Mouse (Mus musculus) limb, embryonic 13.5 days (tissue): ENCODE measurements around the gene Nkapl. TPM values are rescaled to one million over a fixed set of nuclear protein-coding genes. Genes with fewer than 3 reads are reported as not detected.
"Not testable (repeated sequence)": the region's sequence is repeated elsewhere in the genome, so short reads cannot be mapped to it uniquely, and the experiment has no call there.

ENCODE experiments used
- ATAC-seq: fragments of 200-750 bp; cut with Nextera tagmentation; 2 replicates; pipeline ENCODE4 v1.8.0; 2017; ENCODE audit warnings: low read depth, moderate number of reproducible peaks, moderate TSS enrichment; ENCODE audit not compliant: low FRiP score
- H3K27ac ChIP-seq: fragments of 300-500 bp; sonication (generic); 2 replicates; pipeline ENCODE4 v1.5.1; 2015; ENCODE audit warnings: inconsistent platforms, mild to moderate bottlenecking, moderate library complexity
- H3K27me3 ChIP-seq: fragments of 300-500 bp; sonication (generic); 2 replicates; pipeline ENCODE4 v1.6.1; 2015; ENCODE audit warnings: mild to moderate bottlenecking, inconsistent platforms
- H3K36me3 ChIP-seq: fragments of 300-500 bp; sonication (generic); 2 replicates; pipeline ENCODE4 v1.6.1; 2015; ENCODE audit warnings: inconsistent platforms, mild to moderate bottlenecking, moderate library complexity
- H3K4me1 ChIP-seq: fragments of 300-500 bp; sonication (generic); 2 replicates; pipeline ENCODE4 v1.6.1; 2015; ENCODE audit warnings: inconsistent platforms
- H3K4me2 ChIP-seq: fragments of 300-500 bp; sonication (generic); replicated peaks from 2 replicates; pipeline ENCODE4 v1.6.1; 2015; ENCODE audit warnings: inconsistent platforms, mild to moderate bottlenecking, moderate library complexity
- H3K4me3 ChIP-seq: fragments of 300-500 bp; sonication (generic); 2 replicates; pipeline ENCODE4 v1.5.1; 2015; ENCODE audit warnings: moderate library complexity, mild to moderate bottlenecking, inconsistent platforms
- H3K9ac ChIP-seq: fragments of 300-500 bp; sonication (generic); 2 replicates; pipeline ENCODE4 v1.6.1; 2015; ENCODE audit warnings: mild to moderate bottlenecking, inconsistent platforms
- H3K9me3 ChIP-seq: fragments of 300-500 bp; sonication (generic); 2 replicates; pipeline ENCODE4 v1.6.1; 2016; ENCODE audit warnings: inconsistent platforms
- WGBS: fragments of 180-500 bp; shearing (Covaris S2); methylation state at CpG from one replicate; pipeline ENCODE4 v1.1.7; 2015; 5-methylcytosine and 5-hydroxymethylcytosine counted together
- polyA plus RNA-seq: library from polyadenylated mRNA; unstranded; fragments of >200 nt; fragmentation: Nextera tagmentation; extraction: Ambion mirVana; gene quantifications from 2 replicates; pipeline ENCODE4 v1.2.1, GENCODE M21; 2015

Nkapl gene
- 2.9 and 3.1 TPM in 2 replicates for polyA plus RNA-seq

DNA sequence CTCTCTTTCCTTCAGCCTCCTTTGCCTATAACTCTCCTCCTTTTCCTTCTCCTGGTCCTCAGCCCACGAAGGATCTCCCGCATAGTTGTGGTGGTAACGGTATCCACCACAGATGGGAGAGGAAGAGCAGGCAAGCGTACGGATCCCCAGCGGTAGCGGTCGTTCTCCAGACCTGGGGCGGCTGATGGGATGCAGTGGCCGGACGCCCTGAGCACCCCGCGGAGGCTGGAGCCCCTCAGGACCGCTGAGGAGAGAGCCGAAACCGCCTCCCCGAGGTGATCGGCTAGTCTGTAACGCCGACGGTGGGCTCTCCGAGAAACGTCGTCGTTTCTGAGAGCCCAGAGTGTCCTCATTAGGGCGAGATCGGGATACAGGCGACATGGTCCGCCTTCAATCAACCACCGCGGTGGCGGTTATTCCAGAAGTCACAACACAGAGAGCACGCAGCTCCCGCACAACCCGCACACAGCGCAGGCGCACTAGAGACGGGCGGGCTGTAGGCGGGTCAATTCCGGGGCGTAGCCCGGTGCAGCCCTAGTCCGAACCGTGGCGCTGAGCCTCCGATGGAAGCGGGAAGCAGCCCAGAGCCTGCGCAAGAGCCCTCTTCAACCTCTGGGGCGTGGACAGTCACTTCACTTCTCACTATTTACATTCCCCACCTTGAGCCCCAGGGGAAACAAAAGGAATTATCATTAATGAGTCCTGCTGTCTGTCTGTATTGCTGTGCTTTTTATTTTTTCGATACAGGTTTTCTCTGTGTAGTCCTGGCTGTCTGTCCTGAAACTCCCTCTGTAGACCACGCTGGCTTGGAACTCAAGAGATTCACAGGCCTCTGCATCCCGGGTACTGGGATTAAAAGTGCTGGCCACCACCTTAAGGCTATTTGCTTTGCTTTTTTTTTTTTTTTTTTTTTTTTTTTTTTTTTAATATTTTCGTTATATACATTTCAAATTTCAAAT is at the start of gene Nkapl:
Nkapl (minus strand) TSS at position 449 of the 959 bp plus-strand sequence.
- Histone ChIP-seq H3K27ac (no peak within 1 kb of the TSS), H3K4me3 (peak within 1 kb of the TSS; percentile 62), H3K27me3 (peaks cover 22% of the 10 kb centered on the region), H3K36me3 (no peaks in the 10 kb centered on the region), H3K4me2 (peak within 1 kb of the TSS; percentile 89), H3K9me3 (0 out of 2 replicates have a peak, but pooled peaks cover 5% of the 10 kb centered on the region), H3K4me1 (no peaks in the 10 kb centered on the region), H3K9ac (peak within 1 kb of the TSS; percentile 77)
- under 1% methylated on average over 54 of the region's 54 CpGs for WGBS
- ATAC-seq = peak; percentile 99

DNA sequence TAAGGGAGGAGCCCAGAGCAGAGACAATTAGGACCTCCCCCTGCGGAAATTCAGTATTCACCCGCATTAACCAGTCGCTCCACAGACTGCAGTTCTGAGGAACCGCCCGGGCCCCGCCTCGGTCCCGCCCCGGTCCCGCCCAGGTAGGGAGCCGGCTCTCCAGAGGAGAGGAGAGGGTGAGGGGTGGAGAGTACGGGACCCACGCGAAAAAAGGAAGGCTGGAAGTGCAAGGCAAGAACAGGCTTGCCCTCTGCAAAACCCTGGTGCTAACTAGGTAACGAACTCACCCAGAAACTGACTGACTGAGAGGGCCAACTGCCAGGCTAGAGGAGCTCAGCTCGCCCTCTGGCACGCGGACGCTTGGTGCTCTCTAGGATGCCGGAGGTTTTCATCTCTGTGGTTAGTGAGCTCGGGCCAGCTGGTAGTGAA is 37.9 kb upstream of the Nkapl start:
- 1% methylated on average over 21 of the region's 21 CpGs for WGBS
- H3K9ac ChIP-seq = peak overlapping the region; percentile 65
- peak overlapping the region; percentile 63 for H3K4me3 ChIP-seq
- no peaks in the 10 kb centered on the region for H3K36me3 ChIP-seq
- H3K27ac ChIP-seq = peak overlapping the region; percentile 89
- no peaks in the 10 kb centered on the region for H3K4me1 ChIP-seq
- no peaks in the 10 kb centered on the region for H3K9me3 ChIP-seq
- no peaks in the 10 kb centered on the region for H3K27me3 ChIP-seq
- peak; percentile 100 for ATAC-seq
- peak overlapping the region; percentile 61 for H3K4me2 ChIP-seq

DNA sequence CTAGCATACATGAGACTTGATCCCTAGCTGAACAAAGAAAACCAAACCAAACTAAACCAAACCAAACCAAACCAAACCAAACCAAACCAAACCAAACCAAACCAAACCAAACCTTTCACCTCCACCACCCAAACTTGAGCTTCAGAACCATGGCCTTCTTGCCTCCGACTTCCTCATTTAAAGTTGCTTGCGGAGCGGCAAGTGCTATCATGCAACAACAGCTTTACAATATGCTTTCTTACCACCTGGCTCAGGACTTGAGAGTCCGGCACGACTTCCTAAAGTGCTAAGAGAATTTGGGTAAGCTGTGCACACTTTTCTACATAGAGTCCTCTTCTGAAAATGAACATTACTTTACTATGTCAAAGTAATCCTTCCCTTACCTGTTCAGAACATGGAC is 34.0 kb upstream of the Nkapl start:
- WGBS = 82% methylated on average over 5 of the region's 5 CpGs
- no peaks in the 10 kb centered on the region for H3K9me3 ChIP-seq
- no peaks in the 10 kb centered on the region for H3K27me3 ChIP-seq
- H3K4me3 ChIP-seq = no peak overlapping the region
- H3K36me3 ChIP-seq = no peaks in the 10 kb centered on the region
- no peak overlapping the region for H3K27ac ChIP-seq
- H3K4me1 ChIP-seq = no peaks in the 10 kb centered on the region
- no peak overlapping the region for H3K4me2 ChIP-seq
- no peak for ATAC-seq
- H3K9ac ChIP-seq = no peak overlapping the region

DNA sequence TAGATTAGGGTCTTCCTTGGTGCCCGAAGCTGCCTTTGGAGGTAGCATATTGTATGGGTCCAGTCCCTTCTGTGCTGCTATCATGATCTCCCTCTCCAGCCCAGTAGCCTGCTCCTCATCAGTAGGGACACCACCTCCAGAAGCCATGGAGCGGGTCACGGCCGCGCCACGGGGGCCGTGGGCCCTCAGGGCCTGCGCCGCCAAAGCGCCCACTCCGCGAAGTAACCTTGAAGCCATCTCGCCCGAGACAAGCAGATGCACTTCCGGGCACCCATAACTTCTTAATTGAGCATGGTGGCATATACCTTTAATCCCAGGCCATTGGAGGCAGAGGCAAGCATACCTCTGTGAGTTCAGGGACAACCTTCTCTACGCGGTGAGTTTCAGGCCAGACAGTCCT is 32.9 kb upstream of the Nkapl start, which contains the start of gene Gm11273:
Gm11273 (minus strand) TSS at position 237 of the 400 bp plus-strand sequence.
- not testable (repeated sequence) for H3K4me2 ChIP-seq, H3K27me3 ChIP-seq, H3K9ac ChIP-seq, H3K27ac ChIP-seq, H3K4me3 ChIP-seq, ATAC-seq, H3K9me3 ChIP-seq, H3K36me3 ChIP-seq, H3K4me1 ChIP-seq
- WGBS = 91% methylated on average over 17 of the region's 17 CpGs

DNA sequence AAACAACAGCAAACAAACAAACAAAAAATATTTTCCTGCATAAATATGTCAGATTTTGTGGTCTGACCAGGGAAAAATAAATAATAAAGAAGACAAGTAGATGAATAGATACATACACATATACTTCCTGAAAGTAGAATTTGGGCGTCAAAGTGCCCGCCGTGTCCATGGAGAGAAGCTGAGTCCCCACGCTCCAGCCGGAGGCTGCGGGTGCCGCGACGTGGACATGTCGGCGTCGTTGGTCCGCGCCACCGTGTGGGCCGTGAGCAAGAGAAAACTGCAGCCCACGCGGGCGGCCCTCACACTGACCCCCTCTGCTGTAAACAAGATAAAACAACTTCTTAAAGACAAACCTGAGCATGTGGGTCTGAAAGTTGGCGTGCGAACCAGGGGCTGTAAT is 26.8 kb upstream of the Nkapl start, which contains the start of gene AK157302:
AK157302 (plus strand) TSS at position 144 of the 400 bp plus-strand sequence.
- Histone ChIP-seq H3K4me2 (no peak within 1 kb of the TSS), H3K4me3 (no peak within 1 kb of the TSS), H3K9ac (no peak within 1 kb of the TSS), H3K9me3 (no peaks in the 10 kb centered on the region), H3K4me1 (no peaks in the 10 kb centered on the region), H3K36me3 (no peaks in the 10 kb centered on the region), H3K27me3 (no peaks in the 10 kb centered on the region), H3K27ac (no peak within 1 kb of the TSS)
- 92% methylated on average over 21 of the region's 21 CpGs for WGBS
- ATAC-seq = no peak

DNA sequence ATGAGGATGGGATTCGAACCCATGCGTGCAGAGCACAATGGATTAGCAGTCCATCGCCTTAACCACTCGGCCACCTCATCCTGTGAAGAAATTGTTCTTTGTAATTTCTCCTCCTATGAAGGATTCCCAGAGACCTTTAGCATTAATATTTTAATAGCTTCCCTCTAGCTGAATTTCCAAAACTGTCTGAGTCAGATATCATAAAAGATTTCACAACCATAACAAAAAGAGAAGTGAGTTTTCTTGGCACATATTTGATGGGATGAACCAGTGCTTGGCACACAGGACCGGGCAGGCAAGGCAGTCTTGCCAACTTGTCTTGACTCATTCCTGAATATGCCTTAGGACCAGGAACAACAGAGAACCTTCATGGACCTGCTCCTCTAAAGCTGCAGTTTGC is 24.5 kb upstream of the Nkapl start:
- H3K4me2 ChIP-seq = no peak overlapping the region
- H3K27me3 ChIP-seq = no peaks in the 10 kb centered on the region
- no peaks in the 10 kb centered on the region for H3K4me1 ChIP-seq
- H3K9me3 ChIP-seq = no peaks in the 10 kb centered on the region
- H3K36me3 ChIP-seq = no peaks in the 10 kb centered on the region
- ATAC-seq = no peak
- H3K4me3 ChIP-seq = no peak overlapping the region
- no peak overlapping the region for H3K27ac ChIP-seq
- no peak overlapping the region for H3K9ac ChIP-seq
- WGBS = 91% methylated on average over 5 of the region's 5 CpGs

DNA sequence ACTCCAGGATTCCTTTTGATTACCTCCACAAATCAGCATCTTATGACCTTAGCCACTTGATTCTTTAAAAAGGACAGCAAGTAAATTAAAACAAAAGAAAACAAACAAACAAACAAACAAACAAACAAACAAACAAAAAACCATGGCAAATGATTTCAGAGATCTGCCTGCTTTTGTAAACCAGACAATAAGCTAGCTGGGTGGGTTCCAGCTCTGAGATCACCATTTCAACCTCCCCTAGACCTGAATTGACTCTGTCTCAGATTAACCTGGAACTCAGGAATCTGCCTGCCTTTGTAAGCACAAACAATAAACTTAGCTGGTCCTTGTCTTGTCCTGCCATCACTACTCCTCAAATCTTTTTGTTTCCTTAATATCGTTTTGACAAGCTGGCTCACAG is 18.6 kb upstream of the Nkapl start:
- Histone ChIP-seq H3K36me3 (peaks cover 15% of the 10 kb centered on the region), H3K4me2 (no peak overlapping the region), H3K27ac (no peak overlapping the region), H3K9me3 (peaks cover 4% of the 10 kb centered on the region; the same call in 1 of the 2 replicates), H3K9ac (no peak overlapping the region), H3K4me3 (no peak overlapping the region), H3K27me3 (no peaks in the 10 kb centered on the region), H3K4me1 (no peaks in the 10 kb centered on the region)
- 89% methylated on average over 1 of the region's 1 CpGs for WGBS
- ATAC-seq = no peak

DNA sequence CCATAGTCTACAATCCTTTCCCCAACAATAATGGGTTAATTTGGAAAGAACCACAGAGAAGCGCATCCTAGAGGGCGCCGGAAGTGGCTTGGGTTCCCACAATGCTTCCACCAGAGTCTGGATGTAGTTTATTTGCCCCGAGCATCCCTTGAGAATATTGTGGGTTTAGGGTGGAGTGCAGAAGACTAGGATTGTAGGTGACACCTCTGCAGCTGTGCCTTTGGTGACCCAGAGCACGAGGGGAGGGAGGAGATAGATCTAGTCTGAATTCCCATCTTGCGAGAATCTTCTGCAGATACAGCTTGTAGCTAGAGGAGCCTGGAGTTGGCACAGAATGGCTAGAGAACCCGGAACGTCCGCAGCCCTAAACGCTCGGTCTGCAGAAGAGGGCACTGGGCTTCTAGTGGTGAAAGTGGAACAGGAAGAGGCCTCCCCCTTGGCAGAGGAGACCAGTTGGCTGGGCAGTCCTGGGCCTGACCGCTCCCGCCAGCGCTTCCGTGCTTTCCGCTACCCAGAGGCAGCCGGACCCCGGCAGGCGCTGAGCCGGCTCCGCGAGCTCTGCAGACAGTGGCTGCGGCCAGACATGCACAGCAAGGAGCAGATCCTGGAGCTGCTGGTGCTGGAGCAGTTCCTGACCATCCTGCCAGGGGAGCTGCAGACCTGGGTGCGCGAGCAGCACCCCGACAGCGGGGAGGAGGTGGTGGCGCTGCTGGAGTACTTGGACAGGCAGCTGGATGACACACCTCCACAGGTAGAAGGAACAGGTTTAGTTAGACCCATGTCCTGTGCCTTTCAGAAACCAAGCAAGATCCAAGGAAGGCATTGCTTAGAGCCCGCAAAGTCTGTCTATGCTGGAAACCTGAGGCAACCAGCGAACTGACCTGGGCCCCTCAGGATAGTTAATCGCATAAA is 10.7 kb upstream of the Nkapl start, which contains the start of the genes Zkscan4 and Gm10065:
Zkscan4 (plus strand) TSS at position 149 of the 912 bp plus-strand sequence.
Gm10065 (minus strand) TSS at position 683 of the 912 bp plus-strand sequence.
- peak; percentile 83 for ATAC-seq
- Histone ChIP-seq H3K4me3 (peak within 1 kb of the TSS; percentile 61), H3K27ac (peak within 1 kb of the TSS; percentile 67; the same call in 1 of the 2 replicates), H3K9ac (peak within 1 kb of the TSS; percentile 75), H3K4me2 (peak within 1 kb of the TSS; percentile 71)
- WGBS = 3% methylated on average over 31 of the region's 31 CpGs
- H3K36me3 ChIP-seq, H3K27me3 ChIP-seq, H3K4me1 ChIP-seq, H3K9me3 ChIP-seq: not testable (repeated sequence)

DNA sequence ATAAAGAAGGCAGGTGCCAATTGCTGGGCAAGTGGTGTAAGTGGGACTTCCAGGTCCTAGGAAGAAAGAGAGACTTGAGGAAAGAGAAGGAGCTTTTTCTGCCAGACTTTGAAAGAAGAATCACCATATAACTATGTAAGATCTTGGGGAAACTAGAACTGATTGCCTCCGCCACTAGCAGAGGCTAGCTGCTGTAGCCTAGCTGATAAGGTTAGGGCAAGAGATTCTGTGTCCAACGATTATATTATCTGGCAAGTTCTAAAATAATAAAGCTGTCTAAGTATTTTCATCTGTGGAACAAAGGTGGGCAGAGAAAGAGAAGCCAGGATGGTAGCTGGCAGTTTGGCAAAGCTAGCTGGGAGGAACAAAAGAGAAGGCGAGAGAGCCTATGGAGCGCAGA is 4.1 kb upstream of the Nkapl start:
- H3K4me3 ChIP-seq = no peak overlapping the region
- no peaks in the 10 kb centered on the region for H3K36me3 ChIP-seq
- 0 out of 2 replicates have a peak, but pooled peaks cover under 1% of the 10 kb centered on the region for H3K9me3 ChIP-seq
- H3K9ac ChIP-seq = no peak overlapping the region
- no peaks in the 10 kb centered on the region for H3K4me1 ChIP-seq
- ATAC-seq = no peak
- peaks cover 13% of the 10 kb centered on the region for H3K27me3 ChIP-seq
- 34% methylated on average over 4 of the region's 4 CpGs for WGBS
- H3K27ac ChIP-seq = no peak overlapping the region
- H3K4me2 ChIP-seq = no peak overlapping the region

DNA sequence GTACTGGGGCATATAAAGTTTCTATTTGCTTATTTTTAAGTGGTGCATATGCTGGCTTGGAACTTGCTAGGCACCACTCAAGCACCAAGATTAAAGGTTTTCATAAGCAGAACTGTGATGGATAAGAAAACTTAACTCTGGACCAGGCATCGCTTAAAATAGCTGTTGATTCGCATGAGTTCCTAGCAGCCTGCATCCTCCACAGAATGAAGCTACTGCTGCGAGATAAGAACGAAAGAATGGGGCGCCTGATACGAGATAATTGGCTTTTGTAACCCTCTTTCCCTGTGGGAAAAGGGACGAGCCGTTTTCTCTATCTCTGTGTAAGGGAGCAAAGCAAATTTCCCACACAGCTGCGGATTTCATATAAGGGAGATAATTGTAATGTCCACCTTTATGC is 788 bp upstream of the Nkapl start:
- no peaks in the 10 kb centered on the region for H3K36me3 ChIP-seq
- 0 out of 2 replicates have a peak, but pooled peaks cover 5% of the 10 kb centered on the region for H3K9me3 ChIP-seq
- H3K27ac ChIP-seq = no peak overlapping the region
- no peaks in the 10 kb centered on the region for H3K4me1 ChIP-seq
- 39% methylated on average over 9 of the region's 9 CpGs for WGBS
- peaks cover 22% of the 10 kb centered on the region for H3K27me3 ChIP-seq
- H3K4me3 ChIP-seq = 0 out of 2 replicates have a peak overlapping the region, but pooled peaks have one; percentile 2
- ATAC-seq = no peak
- H3K9ac ChIP-seq = no peak overlapping the region
- peak overlapping the region; percentile 89 for H3K4me2 ChIP-seq

DNA sequence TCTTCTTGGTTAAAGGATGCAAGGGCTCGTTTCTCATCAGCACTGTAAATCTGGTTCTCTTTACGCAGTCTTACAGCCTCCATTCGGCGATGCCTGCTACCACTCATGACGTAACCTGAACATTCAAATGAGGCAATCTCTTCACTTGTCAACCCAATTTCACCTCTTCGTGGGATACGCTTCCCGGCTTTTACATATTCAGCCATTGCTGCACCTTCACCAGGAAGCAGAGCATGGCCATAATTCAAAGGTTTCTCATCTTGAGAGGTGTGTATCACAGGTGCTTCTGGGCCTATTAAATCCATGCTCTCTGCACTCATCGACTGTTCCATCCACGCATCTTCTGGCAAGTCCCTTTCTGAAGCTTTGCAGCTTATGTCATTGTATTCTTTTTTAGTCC is 973 bp downstream of the Nkapl start:
- H3K4me1 ChIP-seq = no peaks in the 10 kb centered on the region
- H3K27me3 ChIP-seq = peaks cover 22% of the 10 kb centered on the region
- H3K9ac ChIP-seq = no peak overlapping the region
- H3K4me3 ChIP-seq = no peak overlapping the region
- no peaks in the 10 kb centered on the region for H3K36me3 ChIP-seq
- ATAC-seq = no peak
- peaks cover 8% of the 10 kb centered on the region; the same call in 1 of the 2 replicates for H3K9me3 ChIP-seq
- no peak overlapping the region for H3K4me2 ChIP-seq
- WGBS = 84% methylated on average over 10 of the region's 10 CpGs
- H3K27ac ChIP-seq = no peak overlapping the region
